Mouse (Mus musculus) kidney, adult 2 months (tissue): ENCODE results near the gene Dck.

ENCODE experiments used
- CTCF ChIP-seq: fragments of 200-500 bp; conservative IDR thresholded peaks from 2 replicates; pipeline ENCODE4 v1.5.1; 2011; ENCODE audit warnings: low read depth, mild to moderate bottlenecking, control low read depth, low read length, moderate library complexity, mixed read lengths; ENCODE audit not compliant: insufficient read depth, insufficient read length
- POLR2A ChIP-seq: fragments of 200-500 bp; IDR thresholded peaks from one replicate; pipeline ENCODE4 v1.6.1; 2011; ENCODE audit warnings: low read depth, low read length, control low read depth

DNA sequence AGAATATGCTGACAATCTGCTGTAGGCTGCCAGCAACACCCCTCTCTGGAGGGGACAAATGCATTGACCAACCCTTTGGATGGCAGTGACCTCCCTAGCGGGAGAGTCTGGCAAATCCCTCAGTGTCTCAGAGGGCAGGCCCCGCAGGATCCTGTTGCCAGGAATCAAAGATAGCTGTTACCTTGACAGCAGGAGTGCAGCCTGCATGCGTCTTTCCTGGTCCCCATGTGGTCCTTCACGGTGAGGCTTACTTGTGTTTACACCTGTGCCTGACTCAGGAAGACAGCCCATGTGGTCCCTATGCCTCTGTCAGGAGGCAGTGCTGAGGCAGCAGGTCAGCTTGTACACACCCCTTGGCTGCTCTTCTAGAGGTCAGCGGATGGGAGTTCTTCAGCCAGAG lies 41.5 kb downstream of the Dck start:
- TF ChIP-seq POLR2A, result no peak
- TF ChIP-seq CTCF, result no peak
